Mouse (Mus musculus): ENCODE results near the gene Zfp263. TPM values are rescaled to one million over a fixed set of nuclear protein-coding genes. Genes with fewer than 3 reads are reported as not detected.
A peak's percentile ranks its signal among the peaks of the same experiment; 100 is the strongest.

The Zfp263 gene
- polyA plus RNA-seq, 1 experiment from 2014 or later, result 14.7 TPM

DNA sequence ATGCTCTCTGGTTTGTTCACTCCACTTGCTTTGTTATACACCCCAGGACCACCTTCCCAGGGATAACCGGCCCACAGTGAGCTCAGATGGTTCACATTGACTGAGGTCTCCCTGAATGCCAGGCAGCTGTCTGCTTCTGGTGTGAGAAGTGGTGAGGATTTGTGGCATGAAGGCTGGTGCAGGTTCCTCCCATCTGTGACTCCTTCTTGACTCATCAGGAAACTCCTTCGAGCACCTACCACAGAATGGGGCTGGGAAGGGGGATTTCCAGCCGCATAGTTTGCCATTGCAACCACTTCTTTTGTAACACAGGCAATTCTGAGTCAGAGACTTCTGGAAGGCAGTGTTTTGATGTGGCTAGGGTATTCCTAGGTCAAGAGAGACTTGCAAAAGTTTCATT, 20.7 kb upstream of the Zfp263 start:
- Histone ChIP-seq H3K27ac (ENCODE audit: low read depth, low read length) (no peak overlapping the region), H3K9me3 (ENCODE audit: control insufficient read depth) (no peaks in the 10 kb centered on the region), H3K9ac (ENCODE audit: low read depth, low read length) (no peak overlapping the region), H3K4me3 (ENCODE audit: low read depth, low read length) (no peak overlapping the region), H3K4me1 (replicated peaks; ENCODE audit: control insufficient read depth, insufficient read depth, low read length) (no peaks in the 10 kb centered on the region), H3K4me2 (replicated peaks; ENCODE audit: low read depth) (no peak overlapping the region), H3K36me3 (ENCODE audit: control insufficient read depth, insufficient read depth) (no peaks in the 10 kb centered on the region), H3K27me3 (replicated peaks; ENCODE audit: control insufficient read depth, insufficient read depth, low read length) (no peaks in the 10 kb centered on the region)
- ATAC-seq, result no peak
- TF ChIP-seq CTCF (IDR thresholded peaks at IDR 0.05; ENCODE audit: low read depth), result no peak
- WGBS, result 70% methylated on average over 3 of the region's 3 CpGs

DNA sequence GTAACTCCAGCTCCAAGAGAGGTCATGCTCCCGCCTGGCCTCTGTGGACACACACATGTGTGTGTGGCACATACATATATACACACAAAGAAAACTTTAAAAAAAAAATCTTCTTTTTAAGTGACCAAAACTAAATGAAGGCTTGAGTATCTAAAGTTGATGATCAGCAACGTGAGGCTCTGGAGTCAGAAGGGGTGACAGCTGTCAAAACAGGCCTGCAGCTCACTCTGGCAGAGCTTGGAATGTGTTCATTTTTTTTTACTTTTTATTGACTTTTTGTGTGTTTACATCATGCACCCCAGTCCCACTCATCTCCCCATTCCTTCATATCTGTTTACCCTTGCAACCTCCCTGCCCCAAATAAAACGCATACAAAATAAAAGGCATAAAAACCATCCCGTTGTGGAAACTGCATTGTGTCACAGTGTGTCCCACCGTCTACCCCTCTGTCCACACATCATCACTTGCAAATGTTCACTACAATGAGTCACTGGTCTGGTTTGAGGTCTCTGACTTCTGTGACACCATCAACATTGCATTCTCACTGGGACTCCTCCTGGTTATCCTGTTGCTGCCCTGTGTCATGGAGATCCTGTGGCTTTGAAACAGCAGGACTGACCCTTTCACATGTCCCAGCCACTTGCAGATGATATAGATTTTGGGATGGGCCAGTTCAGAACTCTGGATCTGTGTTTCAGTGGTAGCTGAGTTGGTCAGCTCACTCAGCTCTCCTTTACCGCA, 15.7 kb upstream of the Zfp263 start:
- H3K4me3 ChIP-seq (ENCODE audit: low read depth, low read length), result no peak overlapping the region
- no peak overlapping the region for H3K27ac ChIP-seq (ENCODE audit: low read depth, low read length)
- WGBS, result 80% methylated on average over 6 of the region's 6 CpGs
- no peaks in the 10 kb centered on the region for H3K4me1 ChIP-seq (replicated peaks; ENCODE audit: control insufficient read depth, insufficient read depth, low read length)
- no peak overlapping the region for H3K4me2 ChIP-seq (replicated peaks; ENCODE audit: low read depth)
- H3K9me3 ChIP-seq (ENCODE audit: control insufficient read depth), result no peaks in the 10 kb centered on the region
- ATAC-seq, result no peak
- no peaks in the 10 kb centered on the region for H3K36me3 ChIP-seq (ENCODE audit: control insufficient read depth, insufficient read depth)
- no peaks in the 10 kb centered on the region for H3K27me3 ChIP-seq (replicated peaks; ENCODE audit: control insufficient read depth, insufficient read depth, low read length)
- H3K9ac ChIP-seq (ENCODE audit: low read depth, low read length), result no peak overlapping the region
- no peak for TF ChIP-seq CTCF (IDR thresholded peaks at IDR 0.05; ENCODE audit: low read depth)

DNA sequence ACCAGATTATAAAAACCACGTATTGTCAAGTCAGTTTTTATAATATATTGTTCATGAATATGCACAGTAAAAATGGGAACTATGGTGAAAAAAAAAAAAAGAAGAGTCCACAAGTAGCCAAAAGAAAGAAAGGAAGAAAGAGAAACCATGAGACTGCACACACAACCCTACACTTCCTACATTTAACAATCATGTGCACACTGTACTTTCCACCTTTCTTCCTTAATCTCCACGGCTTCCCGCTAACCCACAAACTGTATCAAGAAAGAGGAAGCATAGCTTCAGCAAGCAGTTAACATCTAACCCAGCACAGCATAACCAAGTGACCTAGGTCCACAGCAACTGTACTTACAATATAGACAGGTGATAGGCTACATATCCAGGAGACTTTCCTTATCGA, 11.3 kb upstream of the Zfp263 start:
- no peak for ATAC-seq
- no peaks in the 10 kb centered on the region for H3K4me1 ChIP-seq (replicated peaks; ENCODE audit: control insufficient read depth, insufficient read depth, low read length)
- no peaks in the 10 kb centered on the region for H3K27me3 ChIP-seq (replicated peaks; ENCODE audit: control insufficient read depth, insufficient read depth, low read length)
- no peak overlapping the region for H3K4me2 ChIP-seq (replicated peaks; ENCODE audit: low read depth)
- H3K36me3 ChIP-seq (ENCODE audit: control insufficient read depth, insufficient read depth), result no peaks in the 10 kb centered on the region
- H3K27ac ChIP-seq (ENCODE audit: low read depth, low read length), result no peak overlapping the region
- H3K4me3 ChIP-seq (ENCODE audit: low read depth, low read length), result no peak overlapping the region
- H3K9me3 ChIP-seq (ENCODE audit: control insufficient read depth), result no peaks in the 10 kb centered on the region
- WGBS, result 77% methylated on average over 4 of the region's 4 CpGs
- H3K9ac ChIP-seq (ENCODE audit: low read depth, low read length), result no peak overlapping the region
- no peak for TF ChIP-seq CTCF (IDR thresholded peaks at IDR 0.05; ENCODE audit: low read depth)

DNA sequence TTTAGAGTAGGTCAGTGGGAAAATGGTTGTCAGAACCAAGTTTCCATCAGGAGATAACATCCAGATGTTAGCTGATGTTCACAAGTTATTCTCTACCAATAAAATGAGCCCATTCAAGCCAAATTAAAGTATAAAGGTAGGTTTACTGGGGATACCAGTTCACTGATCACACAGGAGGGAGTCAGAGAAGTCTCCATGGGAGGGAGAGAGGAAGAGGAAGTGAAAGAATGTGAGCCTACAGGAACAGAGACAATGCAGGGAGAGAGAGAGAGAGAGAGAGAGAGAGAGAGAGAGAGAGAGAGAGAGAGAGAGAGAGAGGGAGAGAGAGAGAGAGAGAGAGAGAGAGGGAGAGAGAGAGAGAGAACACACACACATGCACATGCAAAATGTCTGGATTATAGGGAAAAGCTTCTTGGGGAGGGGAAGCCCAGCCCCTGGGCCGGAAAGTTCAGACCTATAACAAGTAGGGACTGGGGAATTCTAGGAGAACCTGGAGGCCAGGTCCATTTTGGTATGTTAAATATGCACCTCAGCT, 10.6 kb upstream of the Zfp263 start:
- no peak overlapping the region for H3K4me2 ChIP-seq (replicated peaks; ENCODE audit: low read depth)
- H3K9me3 ChIP-seq (ENCODE audit: control insufficient read depth), result no peaks in the 10 kb centered on the region
- TF ChIP-seq CTCF (IDR thresholded peaks at IDR 0.05; ENCODE audit: low read depth), result no peak
- no peaks in the 10 kb centered on the region for H3K36me3 ChIP-seq (ENCODE audit: control insufficient read depth, insufficient read depth)
- H3K27ac ChIP-seq (ENCODE audit: low read depth, low read length), result no peak overlapping the region
- no peak overlapping the region for H3K9ac ChIP-seq (ENCODE audit: low read depth, low read length)
- no peaks in the 10 kb centered on the region for H3K4me1 ChIP-seq (replicated peaks; ENCODE audit: control insufficient read depth, insufficient read depth, low read length)
- no peak overlapping the region for H3K4me3 ChIP-seq (ENCODE audit: low read depth, low read length)
- H3K27me3 ChIP-seq (replicated peaks; ENCODE audit: control insufficient read depth, insufficient read depth, low read length), result no peaks in the 10 kb centered on the region
- WGBS, result 62% methylated on average over 1 of the region's 1 CpGs
- ATAC-seq, result no peak

DNA sequence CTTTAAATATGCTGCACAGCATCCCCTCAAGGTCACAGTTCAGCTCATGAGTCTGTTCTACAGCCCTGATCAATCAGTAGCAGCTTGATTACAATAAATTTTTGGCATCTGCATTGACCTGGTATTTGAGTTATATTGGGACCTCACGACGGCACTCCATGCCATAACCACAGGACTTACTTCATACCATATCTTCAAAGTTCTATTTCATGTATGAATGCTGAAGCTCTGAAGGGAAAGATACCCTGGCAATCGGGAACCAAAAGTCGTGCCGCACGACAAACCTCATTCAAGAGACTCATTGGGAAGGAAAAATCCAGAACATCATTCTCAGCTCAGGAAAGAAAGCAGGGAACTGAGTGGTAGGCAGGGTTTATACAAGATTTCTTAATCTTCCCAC, 1.4 kb upstream of the Zfp263 start:
- Histone ChIP-seq H3K27me3 (replicated peaks; ENCODE audit: control insufficient read depth, insufficient read depth, low read length) (no peaks in the 10 kb centered on the region), H3K9ac (ENCODE audit: low read depth, low read length) (no peak overlapping the region), H3K4me2 (replicated peaks; ENCODE audit: low read depth) (no peak overlapping the region), H3K4me1 (replicated peaks; ENCODE audit: control insufficient read depth, insufficient read depth, low read length) (no peaks in the 10 kb centered on the region), H3K36me3 (ENCODE audit: control insufficient read depth, insufficient read depth) (peaks cover 8% of the 10 kb centered on the region; the same call in 1 of the 2 replicates), H3K9me3 (ENCODE audit: control insufficient read depth) (no peaks in the 10 kb centered on the region), H3K4me3 (ENCODE audit: low read depth, low read length) (no peak overlapping the region), H3K27ac (ENCODE audit: low read depth, low read length) (peak overlapping the region; percentile 95; the same call in 1 of the 2 replicates)
- ATAC-seq, result no peak
- no peak for TF ChIP-seq CTCF (IDR thresholded peaks at IDR 0.05; ENCODE audit: low read depth)
- WGBS, result 97% methylated on average over 6 of the region's 6 CpGs

DNA sequence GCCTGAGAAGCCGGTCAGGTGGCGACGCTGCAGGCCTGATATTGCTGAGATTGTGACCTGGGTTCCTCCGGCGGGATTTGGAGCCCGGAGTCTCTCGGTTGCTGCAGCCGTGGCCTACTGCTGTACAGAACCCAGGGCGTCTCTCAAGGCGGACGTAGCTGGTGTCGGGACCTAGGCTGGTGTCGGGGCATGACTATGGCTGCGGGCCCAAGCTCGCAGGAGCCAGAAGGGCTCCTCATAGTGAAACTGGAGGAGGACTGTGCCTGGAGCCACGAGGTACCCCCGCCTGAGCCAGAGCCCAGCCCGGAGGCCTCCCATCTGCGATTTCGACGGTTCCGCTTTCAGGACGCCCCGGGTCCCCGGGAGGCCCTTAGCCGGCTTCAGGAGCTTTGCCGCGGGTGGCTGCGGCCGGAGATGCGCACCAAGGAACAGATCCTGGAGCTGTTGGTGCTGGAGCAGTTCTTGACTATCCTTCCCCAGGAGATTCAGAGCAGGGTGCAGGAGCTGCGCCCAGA, 350 bp downstream of the Zfp263 start:
- Histone ChIP-seq H3K9me3 (ENCODE audit: control insufficient read depth) (peaks cover 4% of the 10 kb centered on the region), H3K4me1 (replicated peaks; ENCODE audit: control insufficient read depth, insufficient read depth, low read length) (no peaks in the 10 kb centered on the region), H3K27ac (ENCODE audit: low read depth, low read length) (peak overlapping the region; percentile 95), H3K4me3 (ENCODE audit: low read depth, low read length) (peak overlapping the region; percentile 75), H3K27me3 (replicated peaks; ENCODE audit: control insufficient read depth, insufficient read depth, low read length) (no peaks in the 10 kb centered on the region), H3K36me3 (ENCODE audit: control insufficient read depth, insufficient read depth) (peaks cover 23% of the 10 kb centered on the region), H3K9ac (ENCODE audit: low read depth, low read length) (peak overlapping the region; percentile 82), H3K4me2 (replicated peaks; ENCODE audit: low read depth) (peak overlapping the region; percentile 93)
- ATAC-seq, result peak; percentile 52
- under 1% methylated on average over 32 of the region's 32 CpGs for WGBS
- TF ChIP-seq CTCF (IDR thresholded peaks at IDR 0.05; ENCODE audit: low read depth), result 0 out of 2 replicates have a peak, but pooled peaks have one; percentile 18

Data from intestine, postnatal 0 days (tissue).